Mouse (Mus musculus) retina, postnatal 7 days (tissue): ENCODE measurements around the gene Pcdh9.
A peak's percentile ranks its signal among the peaks of the same experiment; 100 is the strongest.

Experiments used
- DNase-seq: peaks from one replicate; pipeline ENCODE4 v3.0.0-alpha.2; 2012; ENCODE audit warnings: low read depth, low spot score

Pcdh9 gene

GRCm38 (mm10) chr14:93794530-93794929 lies 95.9 kb downstream of the Pcdh9 start:
- no peak for DNase-seq

- DNase-seq, result no peak
These were observed 104.2 kb downstream of the Pcdh9 start for GRCm38 (mm10) chr14:93786234-93786633.

GRCm38 (mm10) chr14:93785031-93785430 lies 105.4 kb downstream of the Pcdh9 start:
- no peak for DNase-seq

- no peak for DNase-seq
These were observed 127.6 kb downstream of the Pcdh9 start for GRCm38 (mm10) chr14:93762855-93763254.

GRCm38 (mm10) chr14:93734077-93734673 lies 156.3 kb downstream of the Pcdh9 start:
- no peak for DNase-seq

GRCm38 (mm10) chr14:93725798-93726197 lies 164.7 kb downstream of the Pcdh9 start:
- DNase-seq, result no peak

- no peak for DNase-seq
These were observed 171.3 kb downstream of the Pcdh9 start for GRCm38 (mm10) chr14:93719208-93719607.

GRCm38 (mm10) chr14:93713250-93713935 lies 177.1 kb downstream of the Pcdh9 start:
- DNase-seq, result no peak

GRCm38 (mm10) chr14:93708651-93709050 lies 181.8 kb downstream of the Pcdh9 start:
- no peak for DNase-seq

GRCm38 (mm10) chr14:93701385-93702101 lies 188.9 kb downstream of the Pcdh9 start:
- no peak for DNase-seq

GRCm38 (mm10) chr14:93700916-93701315 lies 189.6 kb downstream of the Pcdh9 start:
- no peak for DNase-seq

GRCm38 (mm10) chr14:93684641-93685040 lies 205.8 kb downstream of the Pcdh9 start:
- no peak for DNase-seq

GRCm38 (mm10) chr14:93675273-93676068 lies 215.0 kb downstream of the Pcdh9 start:
- DNase-seq, result no peak

- no peak for DNase-seq
These were observed 236.3 kb downstream of the Pcdh9 start for GRCm38 (mm10) chr14:93653986-93654757.

- DNase-seq, result no peak
These were observed 263.2 kb downstream of the Pcdh9 start for GRCm38 (mm10) chr14:93627241-93627640.

GRCm38 (mm10) chr14:93624144-93624543 lies 266.3 kb downstream of the Pcdh9 start:
- DNase-seq, result no peak

- peak; percentile 11 for DNase-seq
These were observed 269.3 kb downstream of the Pcdh9 start for GRCm38 (mm10) chr14:93621211-93621610.

- no peak for DNase-seq
These were observed 282.9 kb downstream of the Pcdh9 start for GRCm38 (mm10) chr14:93607546-93607945.

- no peak for DNase-seq
These were observed 290.5 kb downstream of the Pcdh9 start for GRCm38 (mm10) chr14:93599997-93600396.

- DNase-seq, result peak; percentile 17
These were observed 305.0 kb downstream of the Pcdh9 start for GRCm38 (mm10) chr14:93585432-93586024.

GRCm38 (mm10) chr14:93564361-93564760 lies 326.1 kb downstream of the Pcdh9 start:
- no peak for DNase-seq
